ENCODE assay signal across 7 mouse cellular contexts in the genomic region with DNA sequence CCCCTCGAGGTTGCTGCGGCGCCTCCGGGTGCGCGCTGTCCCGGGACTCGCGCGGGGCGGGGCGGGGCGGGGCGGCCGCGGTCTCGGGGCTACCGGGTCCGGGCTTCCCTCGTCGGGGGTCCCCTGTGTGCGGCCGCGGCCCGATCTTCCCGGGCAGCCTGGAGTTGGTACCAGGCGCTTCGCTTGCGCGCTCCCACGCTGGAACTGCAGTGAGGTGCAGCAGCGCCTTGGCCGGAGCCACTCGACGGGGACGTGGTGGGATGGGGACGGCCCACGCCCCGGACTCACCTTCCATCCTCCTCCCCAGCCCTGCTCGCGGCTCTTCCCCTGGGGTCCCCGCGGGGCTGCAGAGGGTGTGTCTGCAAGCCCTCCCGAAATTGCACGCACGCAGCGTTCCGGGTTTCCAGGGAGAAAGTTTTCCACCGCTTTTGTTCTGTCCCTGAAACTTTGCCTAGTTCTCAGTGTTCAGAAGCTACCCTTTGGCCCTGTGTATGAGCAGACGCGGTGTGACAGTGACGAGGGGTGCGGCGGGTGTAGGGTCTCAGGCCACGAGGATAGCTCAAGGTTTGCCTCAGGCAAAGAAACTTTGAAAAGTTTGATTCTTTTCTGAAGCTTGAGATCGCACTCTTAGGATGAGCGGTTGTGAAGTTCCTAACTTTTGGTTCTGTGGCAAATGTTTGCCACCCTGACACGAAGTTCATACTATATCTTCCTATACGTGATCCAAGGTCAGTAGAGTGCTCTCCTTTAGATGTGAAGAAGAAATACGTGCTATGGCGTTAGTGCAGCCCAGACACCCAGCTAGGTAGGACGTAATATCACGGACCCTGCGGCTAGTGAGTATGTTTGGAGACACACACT. TPM values are rescaled to one million over a fixed set of nuclear protein-coding genes. Genes with fewer than 3 reads are reported as not detected.
DNase-seq lines count a peak whose midpoint lies in the region; ATAC-seq and TF ChIP-seq lines count a peak whose summit lies in the region.

No protein-coding gene starts in this region.

- H3K9ac ChIP-seq in intestine, embryonic 15.5 days = peak overlapping the region; percentile 90

- H3K27me3 ChIP-seq in spleen, adult 2 months (ENCODE audit: control insufficient read depth, insufficient read depth, low read length) = no peaks in the 10 kb centered on the region
- no peaks in the 10 kb centered on the region for H3K27me3 ChIP-seq in intestine, embryonic 15.5 days (replicated peaks)

- DNase-seq in spleen, adult 2 months (ENCODE audit: low read depth in 1 of 2, low spot score in 2 of 2) = peak in 1 of 2 experiments; percentile 35
- DNase-seq in spleen, adult 12 weeks (ENCODE audit: low spot score) = no peak
- peak; percentile 16 to 24 for DNase-seq in adrenal gland, postnatal 4 days (ENCODE audit: low spot score in 2 of 2)
- peak; percentile 14 for DNase-seq in forelimb bud, embryonic 11.5 days (ENCODE audit: low read depth, low spot score)
- DNase-seq in retina, postnatal 1 day = peak; percentile 8

- H3K36me3 ChIP-seq in spleen, adult 2 months (ENCODE audit: control insufficient read depth, insufficient read depth, low read length) = no peaks in the 10 kb centered on the region
- H3K36me3 ChIP-seq in intestine, embryonic 15.5 days = no peaks in the 10 kb centered on the region
- H3K36me3 ChIP-seq in macrophage (ENCODE audit: inconsistent target) = no peaks in the 10 kb centered on the region

- peak overlapping the region; percentile 94 for H3K4me3 ChIP-seq in spleen, adult 2 months (ENCODE audit: extremely low read depth, insufficient read depth, insufficient read length)
- peak overlapping the region; percentile 84 for H3K4me3 ChIP-seq in intestine, embryonic 15.5 days (replicated peaks)
- peak overlapping the region; percentile 59 for H3K4me3 ChIP-seq in macrophage (ENCODE audit: inconsistent target)

- H3K4me1 ChIP-seq in spleen, adult 2 months (ENCODE audit: control insufficient read depth, insufficient read depth, insufficient read length) = peaks cover 5% of the 10 kb centered on the region; the same call in 1 of the 2 replicates
- H3K4me1 ChIP-seq in intestine, embryonic 15.5 days (replicated peaks) = peaks cover 13% of the 10 kb centered on the region

- 13% methylated on average over 41 of the region's 64 CpGs for WGBS in spleen, adult 2 months
- WGBS in intestine, embryonic 15.5 days = 3% methylated on average over 61 of the region's 64 CpGs
- 10% methylated on average over 61 of the region's 64 CpGs for WGBS in macrophage (ENCODE audit: missing documents)

- TF ChIP-seq POLR2A in spleen, adult 2 months (IDR thresholded peaks at IDR 0.05; ENCODE audit: low read depth, low read length) = no peak

- peaks cover 83% of the 10 kb centered on the region for H3K79me2 ChIP-seq in macrophage (ENCODE audit: inconsistent target)

- no peaks in the 10 kb centered on the region for H3K9me3 ChIP-seq in intestine, embryonic 15.5 days

- H3K27ac ChIP-seq in spleen, adult 2 months (ENCODE audit: insufficient read depth, low read length) = peak overlapping the region; percentile 59
- peak overlapping the region; percentile 88 for H3K27ac ChIP-seq in intestine, embryonic 15.5 days
- H3K27ac ChIP-seq in macrophage = peak overlapping the region; percentile 32; the same call in 1 of the 2 replicates

- no peak for TF ChIP-seq CTCF in spleen, adult 2 months (IDR thresholded peaks at IDR 0.05; ENCODE audit: extremely low read depth, insufficient read depth, insufficient read length, insufficient replicate concordance)

- ATAC-seq in intestine, embryonic 15.5 days = peak; percentile 82

- peak overlapping the region; percentile 74 for H3K4me2 ChIP-seq in intestine, embryonic 15.5 days (replicated peaks)

RNA-seq across cellular contexts. Expression of a gene that starts 0.6 kb away (rescaled TPM):
- 4.5 and 4.7 TPM in 2 replicates for polyA plus RNA-seq in spleen, adult 2 months (2012; rRNA removed)
- 10 to 100 TPM; 40.7 to 43.5 TPM for total RNA-seq in adrenal gland, postnatal 4 days (2021)
- polyA plus RNA-seq in intestine, embryonic 15.5 days (2015; fragmentation: Nextera tagmentation; extraction: Ambion mirVana) = 20.3 and 20.9 TPM in 2 replicates
- 100 to 1,000 TPM in 1 of 26 experiments, 10 to 100 TPM in 25; 39.0 to 112 (median 57.9) TPM for total RNA-seq in macrophage (2018; cell fraction: chromatin; rRNA removed)
- total RNA-seq in macrophage (2018; cell fraction: cytosol; rRNA removed) = 10 to 100 TPM; 23.1 to 40.5 (median 28.4) TPM
- 10 to 100 TPM; 29.6 to 91.0 (median 45.3) TPM for total RNA-seq in macrophage (2018; cell fraction: nucleus; rRNA removed)
- 15.0 to 27.0 TPM (median 21.2 TPM) in 3 replicates for polyA plus RNA-seq in macrophage (2018)

Comparison
In these comparisons a context has a peak if more than half of its experiments do, and no peak if none do; other contexts are left out.
1. H3K27ac ChIP-seq: peak in every context shown above with its lines; median percentile 88 in intestine, embryonic 15.5 days; 59 in spleen, adult 2 months; 32 in macrophage.